Mouse (Mus musculus): Measurements from ENCODE around the gene Nap1l1.

DNA sequence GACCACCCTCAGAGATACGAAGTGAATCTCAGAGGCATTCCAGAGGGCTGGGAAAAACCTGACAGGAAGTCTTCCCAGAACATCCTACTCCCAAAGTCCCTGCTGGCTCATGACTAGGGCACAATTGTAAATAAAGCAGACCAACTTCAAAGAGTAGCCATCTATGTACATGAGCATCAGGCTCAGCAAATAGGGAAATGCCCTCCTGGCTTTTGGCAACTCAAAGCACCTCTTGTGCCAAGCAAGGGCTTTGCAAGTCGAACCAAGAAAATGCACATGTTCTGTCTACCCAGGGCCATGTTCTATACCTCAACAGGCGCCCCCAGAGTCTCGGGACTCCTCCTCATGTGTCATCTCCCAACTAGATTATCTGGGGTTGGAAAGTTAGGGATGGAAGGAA, 48.6 kb downstream of the Nap1l1 start:
- TF ChIP-seq CTCF (conservative IDR thresholded peaks at IDR 0.05 in 1 of 2, IDR thresholded peaks at IDR 0.05 in 1 of 2; ENCODE audit: low read depth in 2 of 2, low read length in 2 of 2): no peak
- TF ChIP-seq ZNF384 (IDR thresholded peaks at IDR 0.05; ENCODE audit: low read depth, low read length): no peak
- TF ChIP-seq CHD2 (IDR thresholded peaks at IDR 0.05; ENCODE audit: low read length): no peak
- TF ChIP-seq TCF12 (IDR thresholded peaks at IDR 0.05; ENCODE audit: low read depth, low read length): no peak
- TF ChIP-seq EP300 (IDR thresholded peaks at IDR 0.05; ENCODE audit: low read length): no peak
- no peak for TF ChIP-seq ZC3H11A (IDR thresholded peaks at IDR 0.05; ENCODE audit: low read depth, low read length)
- no peak for TF ChIP-seq POLR2A (IDR thresholded peaks at IDR 0.05; ENCODE audit: low read depth, low read length)
- no peak for TF ChIP-seq SIN3A (IDR thresholded peaks at IDR 0.05; ENCODE audit: low read length)
- TF ChIP-seq RCOR1 (conservative IDR thresholded peaks at IDR 0.05; ENCODE audit: low read depth, low read length): no peak
- no peak for TF ChIP-seq CHD1 (IDR thresholded peaks at IDR 0.05; ENCODE audit: low read depth, low read length)
- no peak for TF ChIP-seq BHLHE40 (IDR thresholded peaks at IDR 0.05; ENCODE audit: low read depth, low read length)
- no peak for TF ChIP-seq SMC3 (IDR thresholded peaks at IDR 0.05; ENCODE audit: low read depth, low read length)
- TF ChIP-seq MAX (IDR thresholded peaks at IDR 0.05; ENCODE audit: low read length): no peak
- no peak for TF ChIP-seq USF2 (conservative IDR thresholded peaks at IDR 0.05; ENCODE audit: low read depth, low read length)
